Mouse (Mus musculus): ENCODE measurements at regions not wholly inside any gene's neighbourhood (a gene's known extent, or its start where the extent isn't known, plus 50 kb on each side); places are given as distances from the start of the nearest gene placed in this dataset.

GRCm38 (mm10) chr17:76205082-76205481, 653.3 kb upstream of the Fam98a start:
- DNase-seq, result no peak

- no peak for DNase-seq
Measured at GRCm38 (mm10) chr17:76184813-76185212, 633.1 kb upstream of the Fam98a start.

- DNase-seq, result no peak
Measured at GRCm38 (mm10) chr17:76136660-76137495, 585.1 kb upstream of the Fam98a start.

- no peak for DNase-seq
Measured at GRCm38 (mm10) chr17:76134030-76134429, 582.3 kb upstream of the Fam98a start.

GRCm38 (mm10) chr17:76125260-76125659, 573.5 kb upstream of the Fam98a start:
- no peak for DNase-seq

- no peak for DNase-seq
Measured at GRCm38 (mm10) chr17:76111315-76112195, 559.8 kb upstream of the Fam98a start.

- no peak for DNase-seq
Measured at GRCm38 (mm10) chr17:76110856-76111255, 559.1 kb upstream of the Fam98a start.

GRCm38 (mm10) chr17:76083536-76083935, 531.8 kb upstream of the Fam98a start:
- DNase-seq, result no peak

- no peak for DNase-seq
Measured at GRCm38 (mm10) chr17:76081780-76082179, 530.0 kb upstream of the Fam98a start.

GRCm38 (mm10) chr17:76046438-76046837, 494.7 kb upstream of the Fam98a start:
- DNase-seq, result no peak

- DNase-seq, result no peak
Measured at GRCm38 (mm10) chr17:76032710-76033109, 481.0 kb upstream of the Fam98a start.

- DNase-seq, result no peak
Measured at GRCm38 (mm10) chr17:76008011-76008410, 456.3 kb upstream of the Fam98a start.

GRCm38 (mm10) chr17:76002836-76003235, 451.1 kb upstream of the Fam98a start:
- no peak for DNase-seq

GRCm38 (mm10) chr17:75961371-75961770, 409.6 kb upstream of the Fam98a start:
- no peak for DNase-seq

- DNase-seq, result no peak
Measured at GRCm38 (mm10) chr17:75936686-75937380, 385.1 kb upstream of the Fam98a start.

- DNase-seq, result peak in 1 of 2 experiments; percentile 16
Measured at GRCm38 (mm10) chr17:75931022-75931421, 379.3 kb upstream of the Fam98a start.

GRCm38 (mm10) chr17:75920240-75920639, 368.5 kb upstream of the Fam98a start:
- no peak for DNase-seq

GRCm38 (mm10) chr17:75917020-75917419, 365.3 kb upstream of the Fam98a start:
- no peak for DNase-seq

- no peak for DNase-seq
Measured at GRCm38 (mm10) chr17:75916590-75916989, 364.8 kb upstream of the Fam98a start.

GRCm38 (mm10) chr17:75915256-75915655, 363.5 kb upstream of the Fam98a start:
- no peak for DNase-seq

- DNase-seq, result no peak
Measured at GRCm38 (mm10) chr17:75907085-75907484, 355.3 kb upstream of the Fam98a start.

GRCm38 (mm10) chr17:75906643-75907042, 354.9 kb upstream of the Fam98a start:
- no peak for DNase-seq

GRCm38 (mm10) chr17:75895436-75895835, 343.7 kb upstream of the Fam98a start:
- no peak for DNase-seq

Measured in lung, postnatal 4 days (tissue).